Mouse (Mus musculus) thymus, adult 2 months (tissue): ENCODE results near the gene Cyp8b1.

Experiments
- CTCF ChIP-seq: fragments of 200-500 bp; IDR thresholded peaks from 2 replicates; pipeline ENCODE4 v1.5.1; 2012; ENCODE audit warnings: mild to moderate bottlenecking, control low read depth, low read length, moderate library complexity, borderline replicate concordance; ENCODE audit not compliant: control insufficient read depth, poor library complexity, insufficient read depth; ENCODE audit errors: extremely low read depth
- POLR2A ChIP-seq: fragments of 200-500 bp; IDR thresholded peaks from 2 replicates; pipeline ENCODE4 v1.6.1; 2012; ENCODE audit warnings: mild to moderate bottlenecking, low read length, control low read depth, moderate library complexity; ENCODE audit not compliant: control insufficient read depth, poor library complexity, insufficient read depth; ENCODE audit errors: extremely low read depth

DNA sequence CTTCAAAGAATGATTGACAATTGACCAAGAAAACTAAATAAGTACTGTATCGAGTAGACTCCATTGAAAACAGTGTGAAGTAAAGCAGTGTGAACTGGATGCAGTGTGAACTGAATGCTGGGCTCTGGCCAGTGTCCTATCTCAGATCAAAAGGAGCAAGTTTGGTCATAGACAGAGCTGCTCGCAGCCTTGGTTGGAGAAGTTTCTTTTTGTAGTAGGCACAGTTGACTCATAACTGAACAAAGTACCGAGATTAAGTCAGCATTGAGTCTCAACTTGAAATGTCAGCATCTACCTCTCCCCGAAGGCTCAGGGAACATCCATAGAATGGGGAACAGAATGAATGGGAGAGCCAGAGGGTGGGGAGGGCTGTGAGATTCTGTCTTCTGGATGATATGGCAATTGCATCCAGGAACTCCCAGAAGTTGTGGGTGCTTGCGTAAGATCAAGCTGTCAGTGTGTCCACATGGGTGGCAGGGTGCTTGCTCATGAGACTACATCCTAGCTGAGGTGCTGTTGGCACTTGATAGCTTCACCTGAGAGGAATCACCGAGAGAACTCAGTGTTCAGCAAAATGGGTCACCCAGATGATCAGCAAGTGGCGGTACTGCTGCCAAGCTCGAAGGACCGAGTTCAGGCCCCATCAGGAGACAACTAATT is 8.9 kb upstream of the Cyp8b1 start:
- no peak for TF ChIP-seq POLR2A
- no peak for TF ChIP-seq CTCF
